Mouse (Mus musculus) adrenal gland, postnatal 4 days (tissue): ENCODE data around the gene Pbx4. TPM values are rescaled to one million over a fixed set of nuclear protein-coding genes. Genes with fewer than 3 reads are reported as not detected.

Source experiments
- DNase-seq, 2 experiments: peaks; one replicate each; pipeline ENCODE4 v3.0.0; 2021 to 2022; ENCODE audit warnings: low spot score in 2 of 2, mixed read lengths in 2 of 2
- long read RNA-seq, 2 experiments: library from polyadenylated mRNA; stranded (forward); transcript quantifications; one replicate each; pipeline ENCODE4 v2.0.0; 2021
- total RNA-seq, 2 experiments: library from RNA; stranded (reverse); gene quantifications; 2 replicates each; pipeline ENCODE4 v1.2.3; 2021

The Pbx4 gene
- 1 to 10 TPM; 3.6 to 4.8 TPM for total RNA-seq
- long read RNA-seq, experiment 1, partial matches to known transcripts = 0 of 2 reads
- long read RNA-seq, experiment 1, other reads (novel, unspliced or antisense) = 1 of 2 reads
- long read RNA-seq, experiment 2, partial matches to known transcripts = 0 of 3 reads
- long read RNA-seq, experiment 2, other reads (novel, unspliced or antisense) = 3 of 3 reads

DNA sequence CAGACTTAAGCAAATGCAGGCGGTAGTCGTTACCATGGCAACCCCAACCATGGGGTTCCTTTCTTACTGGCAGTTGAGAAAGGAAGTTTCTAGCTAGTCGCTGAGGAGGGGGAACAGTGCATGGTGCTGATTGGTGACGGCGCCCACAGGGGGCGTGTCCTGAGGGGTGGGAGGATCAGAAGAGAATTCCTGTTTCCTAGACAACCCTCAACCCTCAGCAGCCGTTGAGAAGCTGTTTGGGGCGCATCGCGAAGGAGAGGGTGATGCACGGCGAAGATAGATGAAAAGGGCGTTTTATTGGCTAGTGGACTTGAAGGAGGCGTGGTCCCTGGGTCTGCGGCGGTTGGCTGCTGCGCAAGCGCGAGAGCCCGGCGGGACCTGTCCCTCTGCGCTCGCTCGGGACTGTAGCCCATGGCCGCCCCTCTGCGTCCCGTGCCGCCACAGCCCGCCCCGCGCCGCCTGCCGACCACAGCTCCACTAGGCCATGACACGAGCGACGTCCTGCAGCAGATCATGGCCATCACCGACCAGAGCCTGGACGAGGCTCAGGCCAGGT is at the start of gene Pbx4:
Gene Pbx4, plus strand, starts transcription at position 194 of the 556 bp plus-strand sequence.
- peak; percentile 33 to 66 for DNase-seq

DNA sequence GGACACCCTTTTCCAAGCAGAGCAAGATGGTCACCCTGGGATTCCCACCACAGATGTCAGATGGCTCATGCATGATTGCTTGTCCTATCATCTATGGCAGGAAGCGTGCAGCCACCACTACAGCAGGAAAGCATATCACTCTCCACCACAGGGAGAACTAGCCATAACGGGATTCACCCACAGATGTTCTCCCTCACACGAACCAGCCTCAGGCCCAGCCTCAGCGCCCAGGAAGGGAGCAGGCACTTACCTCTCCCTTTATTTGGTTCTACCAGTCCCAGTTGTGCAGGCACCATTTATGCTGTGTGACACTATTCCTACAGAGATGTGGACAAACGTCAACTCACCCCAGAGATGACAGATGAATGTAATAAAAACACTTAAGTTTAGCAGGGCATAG is 43.2 kb upstream of the Pbx4 start:
- DNase-seq = no peak

DNA sequence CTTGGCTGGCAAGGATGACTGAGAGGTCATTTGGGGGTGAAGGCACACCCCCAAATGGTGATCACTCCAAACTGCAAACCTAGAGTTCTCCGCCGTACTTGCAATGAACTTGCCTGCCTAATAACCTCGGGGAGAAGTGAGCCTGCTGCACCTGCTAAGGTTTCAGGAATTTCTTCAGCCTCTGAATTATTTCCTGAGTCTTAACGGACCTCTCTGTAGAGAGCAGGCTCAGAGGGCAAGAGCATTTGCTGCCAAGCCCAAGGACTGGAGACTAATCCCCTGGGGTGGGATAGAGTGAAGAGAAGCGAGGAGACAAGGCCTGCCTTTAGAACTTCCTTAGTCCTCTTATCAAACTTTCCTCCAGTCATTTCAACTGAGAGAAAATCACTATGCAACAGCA is 42.6 kb upstream of the Pbx4 start:
- no peak for DNase-seq

DNA sequence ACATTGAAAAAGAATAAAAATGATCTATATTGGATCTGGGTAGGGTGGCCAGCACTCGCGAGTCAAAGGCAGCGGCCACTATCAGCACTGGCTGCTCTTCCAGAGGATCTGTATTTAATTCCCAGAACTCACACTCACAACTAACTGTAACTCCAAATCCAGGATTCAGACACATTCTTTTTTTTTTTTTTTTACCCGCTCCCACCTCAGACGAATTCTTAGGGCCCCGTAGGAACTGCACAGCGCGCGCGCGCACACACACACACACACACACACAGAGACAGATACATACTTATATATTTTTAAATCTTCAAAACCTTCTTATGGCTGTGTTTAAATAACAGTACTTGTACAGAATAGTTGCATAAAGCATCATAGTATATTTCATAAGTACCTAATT is 41.9 kb upstream of the Pbx4 start:
- no peak for DNase-seq

DNA sequence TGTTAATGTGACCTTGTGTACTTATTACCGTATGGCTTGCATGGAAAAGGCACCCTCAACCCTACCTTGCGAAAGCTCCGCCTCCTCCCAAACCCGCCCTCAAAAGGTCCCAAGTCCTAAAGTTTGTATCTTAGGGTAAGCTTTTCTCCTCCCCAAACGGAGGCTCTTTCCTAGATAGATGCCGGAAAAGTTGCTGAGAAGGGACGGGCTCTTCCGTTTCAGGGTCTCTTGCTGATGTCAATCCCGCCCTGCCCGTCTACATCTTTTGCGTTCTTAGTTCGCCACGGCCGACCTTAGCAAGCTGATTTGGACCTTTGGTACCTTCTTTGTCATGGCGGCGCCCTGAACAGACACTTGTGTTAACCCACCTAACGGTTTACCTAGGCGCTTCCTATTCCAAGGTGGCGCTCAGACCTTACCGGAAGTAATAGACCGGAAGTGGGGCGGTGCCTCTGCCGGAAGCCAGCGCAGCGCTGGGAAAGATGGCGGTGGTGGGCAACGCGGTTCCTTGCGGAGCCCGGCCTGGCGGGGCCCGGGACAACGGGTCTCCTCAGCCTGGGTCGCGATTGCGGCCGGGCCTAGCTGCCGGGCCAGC is 41.4 kb upstream of the Pbx4 start, which contains the start of the genes Atp13a1 and Zfp866:
Gene Atp13a1, plus strand, starts transcription at position 391 of the 595 bp plus-strand sequence.
Gene Zfp866, minus strand, starts transcription at position 406 of the 595 bp plus-strand sequence.
- DNase-seq = peak; percentile 71 to 82

DNA sequence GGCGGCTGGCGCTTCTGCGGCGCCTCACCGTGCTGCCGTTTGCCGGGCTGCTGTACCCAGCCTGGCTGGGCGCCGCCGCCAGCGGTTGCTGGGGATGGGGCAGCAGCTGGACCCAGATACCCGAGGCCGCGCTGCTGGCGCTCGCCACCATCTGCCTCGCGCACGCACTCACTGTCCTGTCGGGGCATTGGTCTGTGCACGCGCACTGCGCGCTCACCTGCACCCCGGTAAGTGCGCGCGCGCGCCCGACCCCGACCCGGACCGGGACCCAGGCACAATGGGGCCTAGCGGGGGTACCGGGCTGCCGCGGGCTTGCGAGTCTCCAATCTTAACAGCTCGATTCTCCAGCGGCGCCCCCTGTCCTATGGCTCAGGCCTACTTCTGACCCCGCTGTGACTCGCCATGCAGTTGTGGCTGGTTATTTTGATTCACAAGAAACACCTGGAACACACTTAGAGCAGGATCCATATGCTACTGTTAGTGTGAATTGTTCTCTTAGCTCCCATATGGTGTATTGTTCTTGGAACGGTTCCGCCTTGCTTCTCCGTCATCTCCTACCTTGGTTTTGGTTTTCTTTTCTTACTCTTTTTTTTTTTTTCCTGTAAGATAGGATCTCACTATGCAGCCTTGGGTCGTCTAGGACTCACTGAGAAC is 40.7 kb upstream of the Pbx4 start:
- DNase-seq = no peak

DNA sequence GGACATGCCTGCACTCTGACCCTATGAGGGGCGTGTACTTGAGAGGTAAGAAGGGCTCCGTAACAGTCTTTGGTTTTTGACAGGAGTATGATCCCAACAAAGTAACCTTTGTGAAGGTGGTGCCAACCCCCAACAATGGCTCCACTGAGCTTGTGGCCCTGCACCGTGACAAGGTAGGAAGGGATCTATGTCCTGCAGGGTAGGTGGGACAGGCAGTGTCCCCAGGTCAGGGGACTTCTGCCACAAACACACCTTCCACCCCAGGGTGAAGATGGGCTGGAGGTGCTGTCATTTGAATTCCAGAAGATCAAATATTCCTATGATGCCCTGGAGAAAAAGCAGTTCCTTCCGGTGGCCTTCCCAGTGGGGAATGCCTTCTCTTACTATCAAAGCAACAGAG is 38.6 kb upstream of the Pbx4 start:
- DNase-seq = no peak

DNA sequence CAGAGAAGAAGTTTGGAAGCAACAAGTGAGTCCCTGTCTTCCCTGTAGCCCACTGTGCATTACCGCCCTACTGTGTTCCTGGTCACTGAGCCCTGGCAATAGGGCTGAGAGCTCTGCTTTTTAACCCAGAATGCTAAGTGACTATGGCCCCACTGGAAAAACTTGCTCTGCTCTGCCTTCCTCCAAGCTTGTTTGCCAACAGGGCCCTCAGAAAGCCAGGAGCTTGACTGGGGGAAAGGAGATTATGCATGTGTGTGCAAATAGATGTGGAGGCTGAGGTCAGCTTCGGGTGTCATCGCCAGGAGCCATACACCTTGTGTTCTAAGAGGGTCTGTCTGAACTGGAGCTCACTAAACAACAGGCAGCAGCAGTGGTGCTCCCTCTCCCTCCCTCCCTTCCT is 38.2 kb upstream of the Pbx4 start:
- no peak for DNase-seq

DNA sequence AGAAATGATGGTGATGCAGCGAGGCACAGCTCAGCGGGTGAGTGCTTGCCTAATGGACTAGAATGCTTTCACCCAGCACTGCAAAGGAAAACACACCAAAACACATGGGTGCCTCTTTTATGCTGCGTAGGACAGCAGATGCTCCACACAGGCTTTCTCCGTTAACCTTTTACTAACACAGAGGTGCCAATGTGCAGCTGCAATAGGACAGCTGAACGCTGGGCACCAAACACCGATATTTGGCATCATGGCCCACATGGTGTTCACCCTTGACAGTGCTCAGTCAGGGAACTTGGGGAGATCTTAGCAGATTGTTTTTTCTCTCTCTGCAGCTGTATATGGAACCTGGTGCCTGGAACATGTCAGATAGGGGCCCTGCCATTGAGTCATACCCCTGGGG is 37.4 kb upstream of the Pbx4 start:
- no peak for DNase-seq

DNA sequence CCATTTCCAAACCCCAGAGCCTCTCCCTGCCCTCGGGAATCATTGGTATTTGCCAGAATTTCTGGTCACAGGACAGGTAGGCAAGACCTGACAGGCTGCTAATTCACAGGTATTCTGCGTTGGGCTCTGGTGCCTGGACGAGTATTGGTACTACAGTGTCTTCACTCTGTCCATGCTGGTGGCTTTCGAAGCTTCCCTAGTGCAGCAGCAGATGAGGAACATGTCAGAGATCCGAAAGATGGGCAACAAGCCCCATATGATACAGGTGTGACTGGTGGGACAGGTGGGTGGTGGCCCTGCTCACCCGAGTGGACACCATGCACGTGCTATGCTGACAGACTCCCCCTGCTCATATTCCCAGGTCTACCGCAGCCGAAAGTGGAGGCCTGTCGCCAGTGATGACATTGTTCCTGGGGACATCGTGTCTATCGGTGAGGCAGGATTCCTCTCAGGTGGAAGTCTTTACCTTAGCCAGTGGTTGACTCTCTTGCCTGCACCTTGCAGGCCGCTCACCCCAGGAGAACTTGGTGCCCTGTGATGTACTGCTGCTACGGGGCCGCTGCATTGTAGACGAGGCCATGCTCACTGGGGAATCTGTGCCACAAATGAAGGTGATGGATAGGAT is 35.5 kb upstream of the Pbx4 start:
- no peak for DNase-seq

DNA sequence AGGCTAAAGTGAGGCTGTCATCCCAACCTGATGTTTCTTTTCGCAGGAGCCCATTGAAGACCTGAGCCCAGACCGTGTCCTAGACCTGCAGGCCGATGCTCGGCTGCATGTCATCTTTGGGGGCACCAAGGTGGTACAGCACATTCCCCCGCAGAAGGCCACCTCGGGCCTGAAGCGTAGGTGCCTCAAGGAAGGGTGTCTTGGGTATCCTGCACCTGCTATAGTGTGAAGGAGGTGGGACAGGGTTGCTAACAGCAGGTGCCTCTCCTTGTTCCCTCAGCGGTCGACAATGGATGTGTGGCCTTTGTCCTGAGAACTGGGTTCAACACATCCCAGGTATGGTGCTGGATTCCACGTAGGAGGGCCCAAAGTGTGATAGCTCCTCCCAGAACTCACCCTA is 34.6 kb upstream of the Pbx4 start:
- DNase-seq = no peak

DNA sequence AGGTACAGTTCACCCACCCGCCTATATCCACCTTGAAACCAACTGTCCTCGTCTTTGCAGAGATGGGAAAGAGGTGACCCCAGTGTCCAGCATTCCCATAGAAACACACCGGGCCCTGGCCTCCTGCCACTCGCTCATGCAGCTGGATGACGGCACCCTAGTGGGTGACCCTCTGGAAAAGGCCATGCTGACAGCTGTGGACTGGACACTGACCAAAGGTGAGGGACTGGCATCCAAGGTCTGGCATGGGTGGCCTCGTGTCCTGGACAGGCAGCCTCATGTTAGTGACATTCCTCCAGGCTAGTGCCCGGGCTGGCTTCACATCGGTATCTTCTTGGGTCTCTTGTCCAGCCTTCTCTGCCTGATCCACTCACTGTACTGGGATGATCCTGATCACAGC is 33.0 kb upstream of the Pbx4 start:
- DNase-seq = no peak

DNA sequence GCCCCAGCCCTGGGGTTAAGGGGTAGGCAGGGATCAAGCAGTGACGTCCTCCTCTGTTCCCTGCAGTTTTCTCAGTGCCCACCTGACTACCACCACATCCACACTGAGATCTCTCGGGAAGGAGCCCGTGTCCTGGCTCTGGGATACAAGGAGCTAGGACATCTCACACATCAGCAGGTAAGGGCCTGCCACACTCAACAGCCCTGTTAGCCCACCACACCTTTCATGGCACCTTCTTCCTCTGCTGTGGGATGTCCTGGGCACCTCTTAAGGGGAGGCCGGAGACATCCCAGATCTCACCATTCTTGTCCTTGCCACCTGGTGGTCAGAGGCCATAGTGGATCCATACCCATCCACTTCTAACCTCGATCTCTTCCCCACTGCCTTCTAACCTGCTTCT is 32.3 kb upstream of the Pbx4 start:
- DNase-seq = no peak

DNA sequence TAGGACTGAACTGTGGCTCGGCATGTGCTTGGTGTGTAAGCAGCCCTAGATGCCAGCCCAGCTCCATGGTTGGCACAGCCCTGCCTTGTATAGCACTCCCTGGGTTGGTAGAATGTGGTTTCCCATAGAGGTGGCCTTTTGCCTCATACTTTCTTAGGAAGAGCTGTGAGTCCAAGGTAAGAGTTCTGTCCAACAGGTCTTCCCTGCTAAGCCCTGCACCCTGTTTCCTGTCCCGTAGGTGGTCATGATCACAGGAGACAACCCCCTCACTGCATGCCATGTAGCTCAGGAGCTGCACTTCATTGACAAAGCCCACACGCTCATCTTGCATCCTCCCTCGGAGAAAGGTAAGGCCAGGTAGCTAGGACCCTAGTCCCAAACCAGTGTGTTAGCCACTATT is 30.5 kb upstream of the Pbx4 start:
- DNase-seq = peak in 1 of 2 experiments; percentile 2

DNA sequence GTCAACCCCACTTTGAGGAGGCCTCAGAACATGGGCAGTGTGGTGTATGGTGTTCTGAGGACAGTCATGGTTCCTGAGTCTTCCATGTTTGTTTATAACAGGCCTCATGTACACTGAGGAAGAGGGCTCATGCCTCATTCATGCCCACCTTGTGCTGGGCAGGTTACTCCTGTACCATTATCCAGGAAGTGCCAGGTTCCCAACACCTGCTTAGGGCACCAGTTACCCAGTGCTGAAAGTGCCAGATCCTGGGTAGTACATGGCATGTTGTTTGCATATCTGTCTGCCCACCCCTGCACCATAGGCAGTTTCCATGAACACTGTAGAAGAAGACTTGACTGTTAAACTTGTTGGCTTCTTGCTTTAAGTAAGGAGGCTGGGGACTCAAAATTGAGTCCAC is 30.1 kb upstream of the Pbx4 start:
- DNase-seq = no peak

DNA sequence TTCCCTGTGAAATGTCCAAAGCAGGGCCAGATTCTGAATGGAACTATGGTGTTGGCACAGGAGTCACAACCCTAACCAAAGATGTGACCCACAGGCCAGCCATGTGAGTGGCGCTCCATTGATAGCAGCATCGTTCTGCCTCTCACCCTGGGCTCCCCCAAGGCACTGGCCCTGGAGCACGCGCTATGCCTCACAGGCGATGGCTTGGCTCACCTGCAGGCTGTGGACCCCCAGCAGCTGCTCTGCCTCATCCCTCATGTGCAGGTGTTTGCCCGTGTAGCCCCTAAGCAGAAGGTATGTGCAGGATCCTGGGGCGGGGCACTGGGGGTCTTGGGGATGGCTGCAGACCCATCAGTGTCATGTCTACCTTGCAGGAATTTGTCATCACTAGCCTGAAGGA is 28.9 kb upstream of the Pbx4 start:
- DNase-seq = peak in 1 of 2 experiments; percentile 2

DNA sequence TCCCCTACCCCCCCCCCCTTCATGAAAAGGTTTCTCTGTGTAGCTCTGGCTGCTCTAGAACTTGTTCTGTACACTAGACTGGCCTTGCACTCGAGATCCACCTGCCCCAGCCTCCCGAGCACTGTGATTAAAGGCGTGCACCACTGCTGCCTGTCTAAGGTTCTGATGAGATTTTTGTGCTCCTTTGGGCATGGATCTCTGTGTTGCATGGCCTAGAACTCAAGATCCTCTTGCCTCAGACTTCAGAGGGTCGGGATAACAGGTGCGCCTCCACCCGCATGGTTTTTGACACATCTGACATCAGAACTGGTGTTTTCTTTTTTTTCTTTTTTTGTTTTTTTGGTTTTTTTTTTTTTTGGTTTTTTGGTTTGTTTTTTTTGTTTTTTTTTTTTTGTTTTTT is 27.8 kb upstream of the Pbx4 start:
- peak in 1 of 2 experiments; percentile 1 for DNase-seq

DNA sequence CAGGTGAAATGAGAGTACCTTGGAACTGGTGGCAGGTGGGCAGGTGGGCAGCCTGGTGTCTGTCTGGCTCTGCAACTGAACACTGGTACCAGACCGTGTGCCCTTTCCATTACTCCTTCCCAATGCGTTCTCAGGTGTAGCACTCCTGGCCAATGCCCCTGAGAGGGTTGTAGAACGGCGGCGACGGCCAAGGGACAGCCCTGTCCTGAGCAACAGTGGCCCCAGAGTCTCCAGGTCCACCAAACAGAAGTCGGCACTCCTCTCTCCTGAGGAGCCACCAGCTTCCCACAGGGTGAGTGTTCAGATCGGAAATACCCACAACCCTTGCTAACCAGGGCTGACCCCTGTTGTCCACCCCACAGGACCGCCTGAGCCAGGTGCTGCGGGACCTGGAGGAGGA is 27.2 kb upstream of the Pbx4 start:
- DNase-seq = no peak

DNA sequence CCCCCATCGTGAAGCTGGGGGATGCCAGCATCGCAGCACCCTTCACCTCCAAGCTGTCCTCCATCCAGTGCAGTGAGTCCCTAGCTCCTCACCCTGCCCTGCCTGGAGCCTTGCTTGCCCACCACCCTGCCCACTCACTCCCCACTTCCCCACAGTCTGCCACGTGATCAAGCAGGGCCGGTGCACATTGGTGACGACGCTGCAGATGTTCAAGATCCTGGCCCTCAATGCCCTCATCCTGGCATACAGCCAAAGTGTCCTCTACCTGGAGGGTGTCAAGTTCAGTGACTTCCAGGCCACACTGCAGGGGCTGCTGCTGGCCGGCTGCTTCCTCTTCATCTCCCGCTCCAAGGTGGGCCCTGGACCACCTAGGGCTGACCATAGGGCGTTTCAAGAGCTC is 26.8 kb upstream of the Pbx4 start:
- DNase-seq = no peak

DNA sequence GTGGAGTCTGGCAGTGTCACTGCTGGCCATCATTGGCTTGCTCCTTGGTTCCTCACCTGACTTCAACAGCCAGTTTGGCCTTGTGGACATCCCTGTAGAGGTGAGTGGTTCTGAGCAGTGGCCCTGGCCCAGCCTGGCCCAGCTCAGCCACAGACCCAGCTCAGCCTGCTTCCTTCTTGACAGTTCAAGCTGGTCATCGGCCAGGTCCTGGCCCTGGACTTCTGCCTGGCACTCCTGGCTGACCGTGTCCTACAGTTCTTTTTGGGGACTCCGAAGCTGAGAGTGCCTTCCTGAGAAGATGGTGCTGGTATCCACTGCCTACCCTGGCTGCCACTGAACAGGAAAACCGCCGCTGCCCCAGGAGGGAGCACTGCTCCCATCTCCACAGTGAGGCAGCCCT is 25.1 kb upstream of the Pbx4 start:
- DNase-seq = no peak

DNA sequence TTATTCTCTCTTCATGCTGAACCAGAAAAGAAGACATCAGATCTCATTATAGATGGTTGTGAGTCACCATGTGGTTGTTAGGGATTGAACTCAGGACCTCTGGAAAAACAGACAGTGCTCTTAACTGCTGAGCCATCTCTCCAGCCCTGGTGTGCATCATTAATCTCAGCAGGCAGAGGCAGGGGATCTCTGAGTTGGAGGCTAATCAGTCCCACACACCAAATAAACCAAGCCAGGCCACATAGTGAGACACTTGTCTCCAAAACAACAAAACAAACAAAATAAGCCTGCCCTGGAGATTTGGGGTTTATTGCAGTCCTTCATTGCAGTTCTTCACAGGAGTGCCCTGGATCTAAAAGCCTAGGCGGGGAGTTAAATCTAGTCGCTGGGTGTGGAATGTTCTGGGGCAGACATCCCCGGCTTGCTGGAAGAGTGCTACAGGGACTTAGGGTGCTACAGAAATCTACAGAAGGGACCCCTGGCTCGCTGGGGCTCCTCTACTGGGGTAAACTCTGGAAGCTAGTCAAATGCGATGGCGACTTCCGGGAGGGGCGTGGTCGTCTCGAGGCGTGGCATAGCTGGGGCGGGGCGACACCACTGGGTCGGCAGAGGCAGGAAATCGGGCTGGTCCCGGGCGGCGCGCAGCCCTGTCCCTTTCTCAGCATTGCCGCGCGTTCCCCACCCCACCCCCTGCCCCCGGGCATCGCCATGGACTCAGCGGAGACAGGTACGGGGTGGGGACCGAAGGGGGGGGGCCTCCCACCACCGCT is 24.0 kb upstream of the Pbx4 start, which contains the start of gene Gmip:
Gene Gmip, plus strand, starts transcription at position 586 of the 770 bp plus-strand sequence.
- peak; percentile 37 to 69 for DNase-seq
